Mouse (Mus musculus): ENCODE results near the gene Sfrp2.

The Sfrp2 gene

DNA sequence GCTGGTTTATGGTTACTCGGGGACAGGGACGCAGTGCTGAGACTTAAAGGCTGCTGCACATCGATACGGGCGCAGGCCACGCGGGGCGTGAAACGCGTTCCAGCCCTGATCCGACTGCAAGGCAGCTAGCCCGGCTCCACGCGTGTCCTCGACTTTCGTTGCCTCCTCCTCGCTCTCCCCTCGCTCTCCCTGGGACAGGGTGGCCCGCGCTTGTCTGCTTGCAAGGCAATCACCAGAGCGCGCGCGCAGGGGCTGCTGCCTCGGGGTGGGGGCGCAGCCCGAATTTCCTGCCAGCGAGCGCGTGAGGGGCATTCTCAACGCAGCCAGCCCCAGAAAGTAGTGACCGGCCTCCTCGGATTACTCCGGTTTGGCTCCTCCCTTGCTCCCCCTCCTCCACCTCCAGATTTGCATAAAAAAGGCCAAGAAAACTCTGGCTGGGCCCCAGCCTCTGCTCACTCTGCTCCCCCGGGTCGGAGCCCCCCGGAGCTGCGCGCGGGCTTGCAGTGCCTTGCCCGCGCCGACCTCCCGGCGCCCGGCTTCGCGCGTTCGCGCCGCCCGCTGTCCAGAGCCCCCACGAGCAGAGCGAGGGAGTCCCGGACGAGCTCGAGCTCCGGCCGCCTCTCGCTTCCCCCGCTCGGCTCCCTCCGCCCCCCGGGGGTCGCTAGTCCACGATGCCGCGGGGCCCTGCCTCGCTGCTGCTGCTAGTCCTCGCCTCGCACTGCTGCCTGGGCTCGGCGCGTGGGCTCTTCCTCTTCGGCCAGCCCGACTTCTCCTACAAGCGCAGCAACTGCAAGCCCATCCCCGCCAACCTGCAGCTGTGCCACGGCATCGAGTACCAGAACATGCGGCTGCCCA, at the start of gene Sfrp2:
Sfrp2 (plus strand) TSS at position 451 of the 855 bp plus-strand sequence.
- CTCF ChIA-PET, result no interaction called here

GRCm38 (mm10) chr3:83717643-83718231, 48.4 kb upstream of the Sfrp2 start:
- CTCF ChIA-PET, result interaction anchor here (0.6 kb wide), 1 partner anchor 12 kb away, joined by 5 read pairs; no protein-coding TSS in a partner anchor

GRCm38 (mm10) chr3:83718662-83719061, 47.5 kb upstream of the Sfrp2 start:
- CTCF ChIA-PET, result no interaction called here

DNA sequence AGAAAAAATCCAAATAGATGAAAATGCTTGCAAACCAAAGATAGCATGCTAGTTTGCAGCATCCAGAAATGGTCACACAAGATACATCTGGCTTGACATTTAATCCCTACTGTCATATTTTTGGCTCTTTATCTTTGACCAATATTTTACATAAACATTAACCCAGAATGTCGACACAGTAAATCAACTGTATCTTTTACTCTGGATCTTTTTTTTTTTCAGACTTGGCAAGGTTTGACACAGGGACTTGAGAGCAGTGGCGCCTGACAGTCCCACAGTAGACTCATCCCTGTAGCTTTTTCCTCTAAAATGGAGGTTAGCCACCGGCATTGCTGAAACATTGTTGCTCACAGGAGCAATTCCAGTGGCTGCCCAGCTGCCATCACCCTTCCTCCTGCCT, 37.9 kb upstream of the Sfrp2 start:
- CTCF ChIA-PET, result no interaction called here

DNA sequence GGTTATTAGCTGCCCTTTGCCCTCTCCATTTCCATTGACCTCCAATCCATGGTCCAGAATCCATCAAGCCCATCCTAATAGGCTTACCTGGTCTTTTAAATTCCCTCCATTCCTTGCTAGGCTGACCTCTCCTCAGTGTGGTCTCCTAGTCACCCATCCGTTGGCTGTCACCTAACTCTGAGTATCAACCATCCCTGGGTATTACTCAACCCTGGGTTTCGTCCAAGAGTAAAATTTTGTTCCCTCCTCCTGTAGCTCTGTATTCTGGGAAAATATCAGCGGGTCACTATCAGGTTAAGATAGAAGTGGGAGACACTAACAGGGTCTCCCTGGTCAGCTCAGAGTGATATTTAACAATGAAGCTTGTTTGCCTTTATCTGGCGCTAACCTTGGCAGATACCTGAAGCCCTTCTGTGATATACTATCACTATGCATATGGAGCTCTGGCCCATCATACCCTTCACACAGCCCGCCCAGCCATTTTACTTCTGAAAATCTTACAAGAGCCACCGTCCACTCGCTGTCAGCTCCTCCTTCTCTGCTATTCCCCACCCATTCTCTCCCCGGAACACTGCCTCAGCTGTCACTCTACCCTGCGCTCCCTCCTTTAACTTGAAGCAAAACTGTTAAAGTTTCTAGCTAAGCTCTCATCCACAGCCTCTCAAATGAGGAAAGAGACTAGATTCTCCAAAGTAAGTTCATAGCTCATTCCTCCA, 37.3 kb upstream of the Sfrp2 start:
- CTCF ChIA-PET, result no interaction called here

DNA sequence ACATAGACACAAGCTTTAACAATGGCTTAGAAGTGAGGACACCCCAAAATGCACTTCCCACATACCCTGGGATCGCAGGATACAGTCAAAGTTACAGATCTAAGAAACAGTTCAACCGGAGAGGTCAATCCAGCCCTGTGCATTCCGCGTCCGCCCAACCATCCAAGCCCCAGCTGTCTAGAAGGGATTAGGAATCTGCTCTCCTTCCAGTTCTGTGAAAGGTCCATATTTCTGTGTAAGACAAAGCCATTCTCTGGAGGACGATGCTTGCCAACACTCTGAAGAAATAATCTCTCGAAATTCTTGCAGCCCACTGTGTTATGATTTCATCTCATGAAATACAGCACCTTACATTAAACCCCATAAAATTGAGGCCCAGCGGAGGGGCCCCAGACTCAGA, 32.1 kb upstream of the Sfrp2 start:
- CTCF ChIA-PET, result no interaction called here

DNA sequence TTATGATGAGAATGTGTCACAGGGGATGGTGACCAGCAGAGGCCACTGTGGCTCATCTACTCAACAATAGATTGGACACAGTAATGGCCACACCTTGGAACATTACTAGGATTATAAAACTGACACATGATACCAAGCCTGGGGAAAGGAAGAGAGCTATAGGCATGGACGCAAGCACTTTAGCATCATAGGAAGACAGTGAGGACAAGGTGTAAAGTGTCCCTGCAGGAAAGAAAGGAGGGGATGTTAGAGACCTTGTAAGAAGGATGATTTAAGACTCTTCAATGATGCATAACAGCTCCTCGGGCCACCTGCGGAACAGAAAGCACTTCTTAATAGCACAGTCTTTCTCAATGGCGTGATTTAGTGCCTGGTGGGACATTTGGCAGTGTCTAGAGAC, 29.1 kb upstream of the Sfrp2 start:
- CTCF ChIA-PET, result no interaction called here

DNA sequence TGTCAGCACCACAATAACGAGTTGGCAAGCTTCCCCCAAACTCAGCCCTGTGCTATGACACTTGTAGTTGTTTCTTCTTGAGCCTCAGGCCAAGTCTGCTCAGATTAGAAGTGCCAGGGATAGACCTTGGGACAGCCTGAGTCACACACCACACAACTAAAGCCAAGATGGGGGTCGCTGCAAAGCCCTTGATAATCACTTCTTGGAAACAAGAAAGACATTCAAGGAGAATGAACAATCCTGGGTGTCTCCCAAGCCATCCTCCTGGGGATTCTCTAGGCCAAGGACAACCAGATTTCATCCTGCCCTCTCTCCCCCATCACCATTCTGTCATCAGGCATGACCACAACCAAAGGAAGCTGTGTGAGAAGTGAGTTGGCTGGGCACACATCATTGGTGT, 25.9 kb upstream of the Sfrp2 start:
- CTCF ChIA-PET, result no interaction called here

DNA sequence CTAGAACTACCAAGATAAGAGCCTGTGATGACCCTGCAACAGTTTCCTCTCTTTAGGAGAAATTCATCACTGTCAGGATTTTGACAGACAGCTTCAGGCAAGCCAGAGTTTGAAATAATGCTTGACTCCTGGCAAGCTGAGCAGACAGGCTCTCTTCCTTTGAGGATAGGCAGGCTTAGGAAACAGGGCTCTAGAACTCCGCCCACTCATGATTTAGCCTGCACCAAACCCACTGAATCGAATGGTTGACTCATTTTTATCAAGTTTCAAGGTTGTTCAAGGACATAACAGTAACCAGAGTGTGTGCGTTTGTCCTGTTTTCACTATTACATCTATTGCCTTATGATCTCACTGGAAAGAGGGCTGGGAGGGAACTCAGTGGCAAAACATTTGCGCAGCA, 18.8 kb upstream of the Sfrp2 start:
- CTCF ChIA-PET, result no interaction called here

DNA sequence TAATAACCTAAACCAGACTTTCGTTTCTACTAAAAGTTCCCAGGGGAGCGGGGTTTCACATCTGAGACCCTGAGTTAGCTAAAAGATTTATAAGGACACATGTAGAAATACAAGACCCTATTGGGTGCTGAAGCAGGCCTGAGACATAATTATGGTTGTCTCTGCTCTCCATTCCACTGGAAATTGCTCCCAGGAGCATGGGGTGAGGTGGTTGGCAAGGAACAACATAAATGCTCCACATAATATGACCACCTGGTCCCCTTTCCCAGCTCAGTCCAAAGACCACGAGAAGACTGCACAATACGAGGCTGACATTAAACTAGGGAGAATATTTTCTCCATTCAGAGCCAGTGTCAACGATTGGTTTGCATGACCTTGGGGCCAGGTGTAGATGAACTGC, 18.2 kb upstream of the Sfrp2 start:
- CTCF ChIA-PET, result no interaction called here

DNA sequence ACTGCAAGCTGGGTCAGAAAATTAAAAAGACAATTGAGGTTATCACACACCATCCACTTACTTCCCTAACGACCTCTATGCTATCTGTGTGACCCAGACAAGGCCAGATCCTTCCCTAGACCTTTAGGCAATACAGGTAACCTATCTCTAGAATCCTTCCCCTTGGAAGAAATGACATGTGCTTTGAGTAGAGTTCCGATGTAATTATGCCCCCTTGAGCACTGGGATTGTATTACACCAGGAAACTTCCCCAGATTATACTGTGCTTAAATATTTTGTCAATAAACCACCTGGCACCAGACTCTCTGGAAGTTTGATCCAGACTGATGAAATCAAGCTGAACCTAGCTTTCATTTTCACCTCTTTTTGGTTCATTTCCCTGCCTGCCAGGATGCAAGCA, 14.5 kb upstream of the Sfrp2 start:
- CTCF ChIA-PET, result no interaction called here

GRCm38 (mm10) chr3:83752196-83752595, 13.9 kb upstream of the Sfrp2 start:
- CTCF ChIA-PET, result no interaction called here

GRCm38 (mm10) chr3:83755043-83755635, 11.0 kb upstream of the Sfrp2 start:
- CTCF ChIA-PET, result no interaction called here

DNA sequence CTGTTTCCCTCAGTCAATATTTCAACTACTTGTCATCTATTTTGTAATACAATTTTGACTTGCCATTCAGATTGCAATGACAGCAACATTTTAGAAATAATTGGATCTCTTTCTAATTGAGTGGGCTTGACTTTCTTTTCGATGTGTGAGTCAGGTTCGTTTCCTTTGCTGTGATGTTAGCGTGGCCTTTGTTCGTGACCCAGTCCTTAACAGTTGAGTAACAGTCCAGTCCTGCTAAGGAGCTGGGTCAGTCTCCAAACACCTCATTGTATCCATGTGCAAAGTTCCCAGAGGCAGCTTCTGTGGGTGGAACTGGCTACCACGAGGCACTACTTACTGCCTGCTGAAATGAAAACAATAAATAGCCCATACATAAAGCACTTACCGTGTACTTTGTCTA, 10.5 kb upstream of the Sfrp2 start:
- CTCF ChIA-PET, result no interaction called here

GRCm38 (mm10) chr3:83762361-83762760, 3.8 kb upstream of the Sfrp2 start:
- CTCF ChIA-PET, result no interaction called here

DNA sequence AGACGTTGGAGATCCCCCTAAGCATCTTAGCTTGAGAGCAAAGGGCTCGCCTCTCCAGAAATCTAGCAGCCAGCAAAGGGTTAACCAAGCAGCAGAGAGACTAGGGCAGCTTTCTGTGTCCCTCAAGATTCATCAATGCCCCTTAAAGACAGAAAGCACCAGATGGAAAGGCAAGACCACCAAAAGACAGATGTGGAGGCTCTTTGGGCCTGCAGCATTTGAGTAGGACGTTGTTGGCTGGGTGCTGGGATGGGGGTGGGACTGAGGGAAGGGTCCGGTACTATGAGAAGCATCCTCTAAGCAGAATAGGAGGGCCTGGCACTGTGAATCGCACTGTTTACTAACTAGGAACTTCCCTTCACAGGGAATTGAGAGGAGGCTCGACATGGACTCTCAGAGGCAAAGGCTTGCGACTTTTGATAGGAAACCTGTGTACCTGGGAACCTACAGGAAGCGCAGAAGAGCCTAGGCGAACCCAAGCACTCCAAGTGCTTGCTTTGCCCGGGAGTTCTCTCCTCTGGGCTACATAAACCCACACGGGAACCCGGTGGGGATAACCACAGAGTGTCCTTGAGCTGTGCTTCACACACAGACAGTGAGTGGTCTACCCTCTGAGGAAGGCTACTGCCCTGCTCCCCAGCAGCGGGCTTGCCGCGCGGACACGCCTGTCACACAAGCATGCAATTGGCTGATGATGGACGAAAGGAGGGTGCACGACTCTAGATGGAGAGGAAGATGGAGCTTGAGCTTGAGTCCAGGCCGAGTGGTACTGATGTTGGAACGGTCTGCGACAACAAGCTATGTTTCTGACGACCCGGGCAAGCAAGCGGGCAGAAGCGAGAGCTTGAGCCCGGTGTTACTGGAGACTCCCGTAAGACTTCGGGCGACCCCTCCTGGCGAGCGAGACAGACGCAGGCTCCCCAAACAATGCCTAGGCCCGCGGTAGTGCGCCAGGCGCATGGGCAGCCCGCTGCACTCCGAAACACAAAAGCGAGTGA, 2.3 kb upstream of the Sfrp2 start:
- CTCF ChIA-PET, result no interaction called here

- CTCF ChIA-PET, result no interaction called here
These were observed 577 bp downstream of the Sfrp2 start for GRCm38 (mm10) chr3:83766726-83767070.

DNA sequence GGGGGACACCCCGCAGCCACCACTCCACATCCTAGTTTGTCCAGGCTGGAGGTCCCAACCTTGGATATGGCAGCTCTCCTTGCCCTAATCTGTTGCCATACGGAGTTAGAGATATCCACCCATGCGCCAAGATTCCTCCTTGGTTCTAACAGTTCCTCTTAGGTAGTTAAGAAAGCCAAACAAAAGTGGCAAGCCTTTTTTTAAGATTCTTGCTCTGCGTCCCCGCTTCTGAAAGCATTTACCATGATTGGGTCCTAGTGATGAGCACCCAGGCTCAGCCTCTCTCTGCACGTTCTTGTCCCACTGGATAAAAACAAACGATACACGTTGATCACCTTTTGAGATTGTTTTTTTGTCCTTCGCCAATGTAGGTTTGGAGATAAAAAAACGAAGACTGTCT, 1.0 kb downstream of the Sfrp2 start:
- CTCF ChIA-PET, result no interaction called here

GRCm38 (mm10) chr3:83768293-83769035, 2.3 kb downstream of the Sfrp2 start:
- CTCF ChIA-PET, result interaction anchor here (0.7 kb wide), 1 partner anchor 1854 kb away, joined by 4 read pairs; no protein-coding TSS in a partner anchor

GRCm38 (mm10) chr3:83769036-83769410, 2.9 kb downstream of the Sfrp2 start:
- CTCF ChIA-PET, result no interaction called here
